Mouse (Mus musculus): ENCODE results near the gene Myo19. TPM values are rescaled to one million over a fixed set of nuclear protein-coding genes. Genes with fewer than 3 reads are reported as not detected.
A peak's percentile ranks its signal among the peaks of the same experiment; 100 is the strongest.

Myo19 gene
- polyA plus RNA-seq, 1 experiment, result 14.6 TPM

DNA sequence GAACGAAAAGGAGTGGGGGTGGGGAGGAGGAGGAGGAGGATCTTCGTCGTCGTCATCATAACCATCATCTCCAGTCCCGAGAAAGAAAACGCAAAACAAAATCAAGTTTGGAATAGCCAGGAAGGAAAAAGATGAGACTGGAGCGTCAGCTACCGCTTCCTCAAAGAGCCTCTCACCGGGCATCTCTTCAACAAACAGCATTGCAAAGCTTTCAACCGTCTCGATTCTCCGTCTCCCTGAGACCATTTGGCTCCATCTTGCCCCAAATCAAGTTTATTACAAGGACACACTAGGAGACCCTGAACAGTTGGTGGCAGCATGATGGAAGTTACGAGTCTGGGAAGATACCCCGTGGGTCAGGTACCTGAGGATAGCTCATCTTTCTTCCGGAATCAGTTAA is 77.2 kb downstream of the Myo19 start:
- Histone ChIP-seq H3K4me3 (ENCODE audit: insufficient read depth, low read length) (peak overlapping the region; percentile 71), H3K4me1 (ENCODE audit: control insufficient read depth, insufficient read depth, low read length) (no peaks in the 10 kb centered on the region), H3K27ac (ENCODE audit: insufficient read depth, low read length) (no peak overlapping the region)
- TF ChIP-seq POLR2A (IDR thresholded peaks at IDR 0.05; ENCODE audit: extremely low read depth, insufficient read depth, low read length), result no peak
- TF ChIP-seq CTCF (IDR thresholded peaks at IDR 0.05; ENCODE audit: extremely low read depth, insufficient read depth, low read length), result no peak

GRCm38 (mm10) chr11:84957591-84958270 is 77.8 kb downstream of the Myo19 start, which contains the start of gene Car4:
TSS of gene Car4 (plus strand) at chr11:84957786.
- no peaks in the 10 kb centered on the region for H3K4me1 ChIP-seq (ENCODE audit: control insufficient read depth, insufficient read depth, low read length)
- TF ChIP-seq CTCF (IDR thresholded peaks at IDR 0.05; ENCODE audit: extremely low read depth, insufficient read depth, low read length) (no peak), POLR2A (IDR thresholded peaks at IDR 0.05; ENCODE audit: extremely low read depth, insufficient read depth, low read length) (peak; percentile 76)
- H3K27ac ChIP-seq (ENCODE audit: insufficient read depth, low read length), result peak within 1 kb of the TSS; percentile 74
- H3K4me3 ChIP-seq (ENCODE audit: insufficient read depth, low read length), result peak within 1 kb of the TSS; percentile 71

DNA sequence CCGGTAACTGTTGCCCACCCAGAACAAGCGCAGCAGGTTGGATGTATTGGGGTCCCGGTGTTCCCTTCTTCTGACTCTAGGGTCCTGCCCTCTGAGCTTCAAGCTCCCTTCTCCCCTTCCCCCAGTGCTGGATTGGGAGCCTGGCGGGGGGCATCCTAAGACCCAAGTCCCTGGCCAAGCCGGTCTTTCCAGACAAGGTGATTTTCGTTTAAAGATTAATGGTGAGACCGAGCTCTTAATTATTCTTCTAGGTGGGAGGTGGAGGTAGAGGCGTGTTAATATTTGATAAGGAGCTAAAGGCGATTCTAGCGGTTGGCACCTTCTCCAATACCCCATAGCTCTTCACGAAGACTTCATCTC is 78.3 kb downstream of the Myo19 start:
- Histone ChIP-seq H3K4me1 (ENCODE audit: control insufficient read depth, insufficient read depth, low read length) (no peaks in the 10 kb centered on the region), H3K27ac (ENCODE audit: insufficient read depth, low read length) (peak overlapping the region; percentile 74), H3K4me3 (ENCODE audit: insufficient read depth, low read length) (peak overlapping the region; percentile 71)
- TF ChIP-seq POLR2A (IDR thresholded peaks at IDR 0.05; ENCODE audit: extremely low read depth, insufficient read depth, low read length) (no peak), CTCF (IDR thresholded peaks at IDR 0.05; ENCODE audit: extremely low read depth, insufficient read depth, low read length) (no peak)

- Histone ChIP-seq H3K4me3 (ENCODE audit: insufficient read depth, low read length) (peak overlapping the region; percentile 71), H3K4me1 (ENCODE audit: control insufficient read depth, insufficient read depth, low read length) (no peaks in the 10 kb centered on the region), H3K27ac (ENCODE audit: insufficient read depth, low read length) (no peak overlapping the region)
- TF ChIP-seq POLR2A (IDR thresholded peaks at IDR 0.05; ENCODE audit: extremely low read depth, insufficient read depth, low read length) (no peak), CTCF (IDR thresholded peaks at IDR 0.05; ENCODE audit: extremely low read depth, insufficient read depth, low read length) (no peak)
These were observed 79.2 kb downstream of the Myo19 start for GRCm38 (mm10) chr11:84959181-84959580.

DNA sequence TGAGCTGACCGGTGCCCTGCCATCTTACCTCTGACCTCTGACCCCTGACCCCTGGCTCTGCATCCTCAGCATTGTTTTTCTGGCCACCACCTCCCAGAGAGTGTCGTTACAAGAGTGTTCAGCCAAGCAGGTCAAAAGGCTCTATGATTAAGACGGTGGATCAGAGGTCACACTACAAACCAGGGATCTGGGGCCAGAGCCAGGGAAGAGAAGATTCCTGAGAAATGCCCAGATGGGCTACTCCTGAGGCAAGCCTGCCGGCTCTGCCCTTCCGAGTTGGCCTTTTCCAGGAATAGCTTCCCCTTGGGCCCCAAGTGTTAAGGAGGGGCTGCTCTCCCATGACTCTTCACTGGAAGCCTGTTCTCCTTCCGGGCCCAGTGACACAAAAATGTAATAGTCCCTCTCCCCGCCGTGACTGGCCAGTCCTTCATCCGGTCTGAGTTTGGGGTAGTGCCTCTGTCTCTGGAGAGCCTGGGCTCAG is 79.8 kb downstream of the Myo19 start:
- H3K27ac ChIP-seq (ENCODE audit: insufficient read depth, low read length), result 0 out of 2 replicates have a peak overlapping the region, but pooled peaks have one; percentile 37
- peak overlapping the region; percentile 71 for H3K4me3 ChIP-seq (ENCODE audit: insufficient read depth, low read length)
- no peaks in the 10 kb centered on the region for H3K4me1 ChIP-seq (ENCODE audit: control insufficient read depth, insufficient read depth, low read length)
- TF ChIP-seq POLR2A (IDR thresholded peaks at IDR 0.05; ENCODE audit: extremely low read depth, insufficient read depth, low read length), result no peak

- no peaks in the 10 kb centered on the region for H3K4me1 ChIP-seq (ENCODE audit: control insufficient read depth, insufficient read depth, low read length)
- H3K27ac ChIP-seq (ENCODE audit: insufficient read depth, low read length), result no peak overlapping the region
- no peak overlapping the region for H3K4me3 ChIP-seq (ENCODE audit: insufficient read depth, low read length)
- no peak for TF ChIP-seq POLR2A (IDR thresholded peaks at IDR 0.05; ENCODE audit: extremely low read depth, insufficient read depth, low read length)
- no peak for TF ChIP-seq CTCF (IDR thresholded peaks at IDR 0.05; ENCODE audit: extremely low read depth, insufficient read depth, low read length)
These were observed 80.3 kb downstream of the Myo19 start for GRCm38 (mm10) chr11:84960291-84960690.

DNA sequence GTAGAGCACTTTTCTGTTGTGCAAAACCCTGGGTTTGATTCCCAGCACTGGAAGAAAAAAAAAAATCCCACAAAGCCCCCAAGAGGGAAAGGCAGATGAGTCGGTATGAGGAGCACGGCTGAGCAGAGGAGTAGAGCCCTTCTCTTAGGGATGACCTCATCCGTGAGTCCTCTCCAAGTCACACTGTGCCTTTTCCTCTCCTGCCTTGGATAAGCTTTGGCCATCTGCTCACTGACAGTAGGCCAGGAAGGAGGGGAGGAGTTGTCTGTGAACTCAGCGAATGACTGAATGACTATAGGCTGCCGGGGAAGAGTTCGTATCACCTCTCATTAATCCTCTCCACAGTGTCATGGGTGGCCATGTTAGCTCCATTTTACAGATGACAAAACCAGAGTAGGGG is 80.8 kb downstream of the Myo19 start:
- H3K27ac ChIP-seq (ENCODE audit: insufficient read depth, low read length), result no peak overlapping the region
- no peaks in the 10 kb centered on the region for H3K4me1 ChIP-seq (ENCODE audit: control insufficient read depth, insufficient read depth, low read length)
- H3K4me3 ChIP-seq (ENCODE audit: insufficient read depth, low read length), result no peak overlapping the region
- TF ChIP-seq POLR2A (IDR thresholded peaks at IDR 0.05; ENCODE audit: extremely low read depth, insufficient read depth, low read length) (no peak), CTCF (IDR thresholded peaks at IDR 0.05; ENCODE audit: extremely low read depth, insufficient read depth, low read length) (no peak)

Other genes with a start within 250 kb of the Myo19 start
- 14.5 and 16.5 TPM in 2 replicates for gene Mrm1, start 60.6 kb upstream of the Myo19 start, polyA plus RNA-seq (2012; rRNA removed)
- 14.4 and 15.4 TPM in 2 replicates for gene Dhrs11, start 51.2 kb upstream of the Myo19 start, polyA plus RNA-seq (2012; rRNA removed)
- gene Ggnbp2, start 9.3 kb upstream of the Myo19 start, polyA plus RNA-seq (2012; rRNA removed), result 104 and 108 TPM in 2 replicates
- 4.0 and 4.9 TPM in 2 replicates for gene Pigw, start 137 bp downstream of the Myo19 start, polyA plus RNA-seq (2012; rRNA removed)
- 47.6 and 53.4 TPM in 2 replicates for gene Znhit3, start 36.2 kb downstream of the Myo19 start, polyA plus RNA-seq (2012; rRNA removed)
- gene Car4, start 77.6 kb downstream of the Myo19 start, polyA plus RNA-seq (2012; rRNA removed), result 87.7 and 88.1 TPM in 2 replicates